Mouse (Mus musculus): ENCODE measurements at regions not wholly inside any gene's neighbourhood (a gene's known extent, or its start where the extent isn't known, plus 50 kb on each side); places are given as distances from the start of the nearest gene placed in this dataset.

GRCm38 (mm10) chr12:99643016-99643415 is 79.6 kb upstream of the Foxn3 start:
- no peak overlapping the region for H3K4me3 ChIP-seq (ENCODE audit: insufficient read depth, low read length)
- TF ChIP-seq CTCF (IDR thresholded peaks at IDR 0.05; ENCODE audit: extremely low read depth, insufficient read depth, low read length) (no peak), POLR2A (IDR thresholded peaks at IDR 0.05; ENCODE audit: extremely low read depth, insufficient read depth, low read length) (no peak)
- H3K27ac ChIP-seq (ENCODE audit: insufficient read depth, low read length), result no peak overlapping the region
- H3K4me1 ChIP-seq (ENCODE audit: control insufficient read depth, insufficient read depth, low read length), result no peaks in the 10 kb centered on the region

- Histone ChIP-seq H3K27ac (ENCODE audit: insufficient read depth, low read length) (no peak overlapping the region), H3K4me3 (ENCODE audit: insufficient read depth, low read length) (no peak overlapping the region), H3K4me1 (ENCODE audit: control insufficient read depth, insufficient read depth, low read length) (no peaks in the 10 kb centered on the region)
- TF ChIP-seq POLR2A (IDR thresholded peaks at IDR 0.05; ENCODE audit: extremely low read depth, insufficient read depth, low read length) (no peak), CTCF (IDR thresholded peaks at IDR 0.05; ENCODE audit: extremely low read depth, insufficient read depth, low read length) (no peak)
These were observed 78.9 kb upstream of the Foxn3 start for GRCm38 (mm10) chr12:99642131-99642895.

- Histone ChIP-seq H3K27ac (ENCODE audit: insufficient read depth, low read length) (no peak overlapping the region), H3K4me1 (ENCODE audit: control insufficient read depth, insufficient read depth, low read length) (no peaks in the 10 kb centered on the region), H3K4me3 (ENCODE audit: insufficient read depth, low read length) (no peak overlapping the region)
- no peak for TF ChIP-seq POLR2A (IDR thresholded peaks at IDR 0.05; ENCODE audit: extremely low read depth, insufficient read depth, low read length)
- no peak for TF ChIP-seq CTCF (IDR thresholded peaks at IDR 0.05; ENCODE audit: extremely low read depth, insufficient read depth, low read length)
These were observed 77.9 kb upstream of the Foxn3 start for GRCm38 (mm10) chr12:99641278-99641677.

GRCm38 (mm10) chr12:99640214-99641151 is 77.1 kb upstream of the Foxn3 start:
- H3K27ac ChIP-seq (ENCODE audit: insufficient read depth, low read length), result no peak overlapping the region
- TF ChIP-seq CTCF (IDR thresholded peaks at IDR 0.05; ENCODE audit: extremely low read depth, insufficient read depth, low read length) (no peak), POLR2A (IDR thresholded peaks at IDR 0.05; ENCODE audit: extremely low read depth, insufficient read depth, low read length) (no peak)
- H3K4me1 ChIP-seq (ENCODE audit: control insufficient read depth, insufficient read depth, low read length), result no peaks in the 10 kb centered on the region
- H3K4me3 ChIP-seq (ENCODE audit: insufficient read depth, low read length), result no peak overlapping the region

- H3K27ac ChIP-seq (ENCODE audit: insufficient read depth, low read length), result no peak overlapping the region
- TF ChIP-seq POLR2A (IDR thresholded peaks at IDR 0.05; ENCODE audit: extremely low read depth, insufficient read depth, low read length) (no peak), CTCF (IDR thresholded peaks at IDR 0.05; ENCODE audit: extremely low read depth, insufficient read depth, low read length) (no peak)
- H3K4me1 ChIP-seq (ENCODE audit: control insufficient read depth, insufficient read depth, low read length), result no peaks in the 10 kb centered on the region
- no peak overlapping the region for H3K4me3 ChIP-seq (ENCODE audit: insufficient read depth, low read length)
These were observed 76.4 kb upstream of the Foxn3 start for GRCm38 (mm10) chr12:99639847-99640213.

DNA sequence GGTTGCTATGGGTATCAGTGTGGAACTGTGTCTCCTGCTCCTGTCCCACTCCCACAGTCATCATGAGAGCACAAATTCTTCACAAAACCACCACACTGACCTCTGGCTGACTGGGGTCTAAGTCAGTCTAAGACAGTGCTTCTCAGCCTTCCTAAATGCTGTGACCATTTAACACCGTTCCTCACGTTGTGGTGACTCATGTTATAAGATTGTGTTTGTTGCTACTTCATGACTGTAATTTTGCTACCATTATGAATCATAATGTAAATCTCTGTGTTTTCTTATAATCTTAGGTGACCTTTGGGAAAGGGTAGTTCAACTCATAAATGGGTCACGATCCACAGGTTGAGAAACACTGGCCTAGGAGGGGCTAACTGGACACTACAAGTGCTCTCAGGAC is 75.7 kb upstream of the Foxn3 start:
- H3K27ac ChIP-seq (ENCODE audit: insufficient read depth, low read length), result no peak overlapping the region
- TF ChIP-seq CTCF (IDR thresholded peaks at IDR 0.05; ENCODE audit: extremely low read depth, insufficient read depth, low read length), result no peak
- TF ChIP-seq POLR2A (IDR thresholded peaks at IDR 0.05; ENCODE audit: extremely low read depth, insufficient read depth, low read length), result no peak
- H3K4me1 ChIP-seq (ENCODE audit: control insufficient read depth, insufficient read depth, low read length), result no peaks in the 10 kb centered on the region
- H3K4me3 ChIP-seq (ENCODE audit: insufficient read depth, low read length), result no peak overlapping the region

DNA sequence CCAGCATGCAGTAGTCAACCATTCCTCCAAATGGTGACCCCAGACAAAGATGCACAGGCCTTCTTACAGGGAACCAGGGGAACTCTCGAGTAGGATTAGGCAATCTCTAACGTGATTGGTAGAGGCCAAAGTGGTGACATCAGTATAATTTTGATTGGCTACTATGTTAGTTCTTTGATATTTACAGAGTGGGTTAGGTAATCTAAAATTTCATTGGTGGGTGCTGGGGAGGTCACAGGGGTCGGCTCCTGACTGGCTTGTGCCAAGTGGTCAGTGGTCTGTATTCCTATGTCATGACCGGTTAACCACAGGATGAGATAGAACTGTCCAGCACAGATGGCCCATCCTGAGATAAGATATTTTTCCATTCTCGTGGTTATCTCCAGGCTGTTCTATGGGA is 74.6 kb upstream of the Foxn3 start:
- Histone ChIP-seq H3K27ac (ENCODE audit: insufficient read depth, low read length) (no peak overlapping the region), H3K4me1 (ENCODE audit: control insufficient read depth, insufficient read depth, low read length) (no peaks in the 10 kb centered on the region), H3K4me3 (ENCODE audit: insufficient read depth, low read length) (no peak overlapping the region)
- TF ChIP-seq POLR2A (IDR thresholded peaks at IDR 0.05; ENCODE audit: extremely low read depth, insufficient read depth, low read length) (no peak), CTCF (IDR thresholded peaks at IDR 0.05; ENCODE audit: extremely low read depth, insufficient read depth, low read length) (no peak)

DNA sequence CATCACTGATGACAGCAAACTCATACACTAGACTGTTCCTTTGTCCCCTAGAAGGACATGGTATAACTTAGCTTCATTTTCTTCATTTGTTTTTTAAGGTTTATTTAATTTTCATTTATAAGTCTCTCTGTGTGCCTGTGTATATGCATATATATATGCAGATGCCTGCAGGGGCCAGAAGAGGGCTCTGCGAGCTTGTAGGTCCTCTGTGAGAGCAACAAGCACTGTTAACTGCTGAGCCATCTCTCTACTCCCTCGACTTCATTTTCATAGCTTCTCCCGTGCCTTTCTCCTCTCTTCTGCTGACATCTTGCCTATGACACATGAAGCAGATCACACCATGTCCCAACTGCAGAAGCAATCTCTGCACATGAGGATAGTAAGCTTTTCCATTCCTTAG is 72.9 kb upstream of the Foxn3 start:
- Histone ChIP-seq H3K4me3 (ENCODE audit: insufficient read depth, low read length) (no peak overlapping the region), H3K27ac (ENCODE audit: insufficient read depth, low read length) (no peak overlapping the region), H3K4me1 (ENCODE audit: control insufficient read depth, insufficient read depth, low read length) (no peaks in the 10 kb centered on the region)
- TF ChIP-seq CTCF (IDR thresholded peaks at IDR 0.05; ENCODE audit: extremely low read depth, insufficient read depth, low read length) (no peak), POLR2A (IDR thresholded peaks at IDR 0.05; ENCODE audit: extremely low read depth, insufficient read depth, low read length) (no peak)

DNA sequence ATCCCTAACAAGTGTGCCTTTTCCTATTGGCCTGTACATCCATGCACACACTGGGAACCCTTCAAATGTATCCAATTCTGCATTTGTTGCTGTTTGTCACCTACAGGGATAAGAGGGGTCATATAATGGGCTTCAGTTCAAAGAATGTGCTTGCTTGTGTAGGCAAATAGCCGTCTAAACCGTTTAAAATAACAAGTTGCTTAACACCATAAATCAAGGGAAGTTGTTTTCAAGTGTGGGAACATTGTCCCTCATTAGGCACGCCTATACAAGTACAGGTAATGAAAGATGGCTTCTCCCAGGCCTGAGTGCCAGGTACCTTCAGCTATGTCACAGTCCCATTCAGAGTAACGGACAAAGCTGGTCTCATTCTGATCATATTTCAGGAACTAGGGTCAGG is 72.0 kb upstream of the Foxn3 start:
- Histone ChIP-seq H3K4me1 (ENCODE audit: control insufficient read depth, insufficient read depth, low read length) (no peaks in the 10 kb centered on the region), H3K4me3 (ENCODE audit: insufficient read depth, low read length) (no peak overlapping the region), H3K27ac (ENCODE audit: insufficient read depth, low read length) (no peak overlapping the region)
- TF ChIP-seq CTCF (IDR thresholded peaks at IDR 0.05; ENCODE audit: extremely low read depth, insufficient read depth, low read length) (no peak), POLR2A (IDR thresholded peaks at IDR 0.05; ENCODE audit: extremely low read depth, insufficient read depth, low read length) (no peak)

All from cortical plate, adult 2 months (tissue).